Mouse (Mus musculus): ENCODE measurements around the gene Gm9857. TPM values are rescaled to one million over a fixed set of nuclear protein-coding genes. Genes with fewer than 3 reads are reported as not detected.
A peak's percentile ranks its signal among the peaks of the same experiment; 100 is the strongest.

The Gm9857 gene
- polyA plus RNA-seq, 1 experiment: not detected

- peak; percentile 61 for DNase-seq
- no peak for TF ChIP-seq POLR2A (IDR thresholded peaks at IDR 0.05; ENCODE audit: borderline replicate concordance, extremely low read depth, low read depth, low read length)
- TF ChIP-seq CTCF (IDR thresholded peaks at IDR 0.05; ENCODE audit: insufficient read depth, low read length): peak; percentile 41; the same call in 1 of the 2 replicates
- H3K4me3 ChIP-seq (replicated peaks; ENCODE audit: extremely low read depth, low read depth, low read length): peak overlapping the region; percentile 89
- peaks cover 12% of the 10 kb centered on the region for H3K4me1 ChIP-seq (ENCODE audit: control insufficient read depth, insufficient read depth, low read length)
- under 1% methylated on average over 44 of the region's 44 CpGs for WGBS
Measured at GRCm38 (mm10) chr3:108911081-108911547, 29.1 kb downstream of the Gm9857 start.

GRCm38 (mm10) chr3:108910303-108911080 lies 29.8 kb downstream of the Gm9857 start:
- Histone ChIP-seq H3K4me1 (ENCODE audit: control insufficient read depth, insufficient read depth, low read length) (peaks cover 12% of the 10 kb centered on the region), H3K4me3 (replicated peaks; ENCODE audit: extremely low read depth, low read depth, low read length) (peak overlapping the region; percentile 89)
- WGBS: under 1% methylated on average over 32 of the region's 32 CpGs
- peak; percentile 30 for DNase-seq
- TF ChIP-seq CTCF (IDR thresholded peaks at IDR 0.05; ENCODE audit: insufficient read depth, low read length): no peak
- TF ChIP-seq POLR2A (IDR thresholded peaks at IDR 0.05; ENCODE audit: borderline replicate concordance, extremely low read depth, low read depth, low read length): no peak

- 92% methylated on average over 6 of the region's 6 CpGs for WGBS
- no peaks in the 10 kb centered on the region for H3K4me1 ChIP-seq (ENCODE audit: control insufficient read depth, insufficient read depth, low read length)
- H3K4me3 ChIP-seq (replicated peaks; ENCODE audit: extremely low read depth, low read depth, low read length): no peak overlapping the region
- TF ChIP-seq CTCF (IDR thresholded peaks at IDR 0.05; ENCODE audit: insufficient read depth, low read length) (no peak), POLR2A (IDR thresholded peaks at IDR 0.05; ENCODE audit: borderline replicate concordance, extremely low read depth, low read depth, low read length) (no peak)
- no peak for DNase-seq
Measured at GRCm38 (mm10) chr3:108902934-108903333, 37.3 kb downstream of the Gm9857 start.

- WGBS: 42% methylated on average over 2 of the region's 2 CpGs
- no peaks in the 10 kb centered on the region for H3K4me1 ChIP-seq (ENCODE audit: control insufficient read depth, insufficient read depth, low read length)
- DNase-seq: no peak
- TF ChIP-seq CTCF (IDR thresholded peaks at IDR 0.05; ENCODE audit: insufficient read depth, low read length) (no peak), POLR2A (IDR thresholded peaks at IDR 0.05; ENCODE audit: borderline replicate concordance, extremely low read depth, low read depth, low read length) (no peak)
- no peak overlapping the region for H3K4me3 ChIP-seq (replicated peaks; ENCODE audit: extremely low read depth, low read depth, low read length)
Measured at GRCm38 (mm10) chr3:108902038-108902437, 38.2 kb downstream of the Gm9857 start.

- 71% methylated on average over 5 of the region's 5 CpGs for WGBS
- H3K4me1 ChIP-seq (ENCODE audit: control insufficient read depth, insufficient read depth, low read length): no peaks in the 10 kb centered on the region
- no peak for DNase-seq
- TF ChIP-seq POLR2A (IDR thresholded peaks at IDR 0.05; ENCODE audit: borderline replicate concordance, extremely low read depth, low read depth, low read length) (no peak), CTCF (IDR thresholded peaks at IDR 0.05; ENCODE audit: insufficient read depth, low read length) (no peak)
- H3K4me3 ChIP-seq (replicated peaks; ENCODE audit: extremely low read depth, low read depth, low read length): no peak overlapping the region
Measured at GRCm38 (mm10) chr3:108900681-108901080, 39.6 kb downstream of the Gm9857 start.

GRCm38 (mm10) chr3:108900147-108900546 lies 40.1 kb downstream of the Gm9857 start:
- no peak for DNase-seq
- H3K4me1 ChIP-seq (ENCODE audit: control insufficient read depth, insufficient read depth, low read length): no peaks in the 10 kb centered on the region
- TF ChIP-seq POLR2A (IDR thresholded peaks at IDR 0.05; ENCODE audit: borderline replicate concordance, extremely low read depth, low read depth, low read length) (no peak), CTCF (IDR thresholded peaks at IDR 0.05; ENCODE audit: insufficient read depth, low read length) (no peak)
- no peak overlapping the region for H3K4me3 ChIP-seq (replicated peaks; ENCODE audit: extremely low read depth, low read depth, low read length)
- WGBS: 73% methylated on average over 3 of the region's 3 CpGs

GRCm38 (mm10) chr3:108898640-108899039 lies 41.6 kb downstream of the Gm9857 start:
- TF ChIP-seq POLR2A (IDR thresholded peaks at IDR 0.05; ENCODE audit: borderline replicate concordance, extremely low read depth, low read depth, low read length) (no peak), CTCF (IDR thresholded peaks at IDR 0.05; ENCODE audit: insufficient read depth, low read length) (no peak)
- no peaks in the 10 kb centered on the region for H3K4me1 ChIP-seq (ENCODE audit: control insufficient read depth, insufficient read depth, low read length)
- H3K4me3 ChIP-seq (replicated peaks; ENCODE audit: extremely low read depth, low read depth, low read length): no peak overlapping the region
- WGBS: 91% methylated on average over 4 of the region's 4 CpGs
- DNase-seq: no peak

- 63% methylated on average over 4 of the region's 4 CpGs for WGBS
- H3K4me3 ChIP-seq (replicated peaks; ENCODE audit: extremely low read depth, low read depth, low read length): no peak overlapping the region
- TF ChIP-seq CTCF (IDR thresholded peaks at IDR 0.05; ENCODE audit: insufficient read depth, low read length) (no peak), POLR2A (IDR thresholded peaks at IDR 0.05; ENCODE audit: borderline replicate concordance, extremely low read depth, low read depth, low read length) (no peak)
Measured at GRCm38 (mm10) chr3:108892914-108893313, 47.3 kb downstream of the Gm9857 start.

GRCm38 (mm10) chr3:108892080-108892479 lies 48.2 kb downstream of the Gm9857 start:
- 58% methylated on average over 1 of the region's 1 CpGs for WGBS
- Histone ChIP-seq H3K4me3 (replicated peaks; ENCODE audit: extremely low read depth, low read depth, low read length) (no peak overlapping the region), H3K4me1 (ENCODE audit: control insufficient read depth, insufficient read depth, low read length) (no peaks in the 10 kb centered on the region)
- TF ChIP-seq POLR2A (IDR thresholded peaks at IDR 0.05; ENCODE audit: borderline replicate concordance, extremely low read depth, low read depth, low read length) (no peak), CTCF (IDR thresholded peaks at IDR 0.05; ENCODE audit: insufficient read depth, low read length) (no peak)
- DNase-seq: no peak

More at GRCm38 (mm10) chr3:108892914-108893313, 47.3 kb downstream of the Gm9857 start:
- no peaks in the 10 kb centered on the region for H3K4me1 ChIP-seq (ENCODE audit: control insufficient read depth, insufficient read depth, low read length)
- no peak for DNase-seq

Other genes starting within 250 kb of the Gm9857 start
- 2.7 and 5.1 TPM in 2 replicates for gene Gpsm2, start 218.1 kb downstream of the Gm9857 start, polyA plus RNA-seq (2012; rRNA removed)
- gene Aknad1, start 200.8 kb downstream of the Gm9857 start, polyA plus RNA-seq (2012; rRNA removed): 0.09 TPM in 1 of 2 replicates, not detected in the other
- 7.4 and 14.6 TPM in 2 replicates for gene Stxbp3, start 99.9 kb downstream of the Gm9857 start, polyA plus RNA-seq (2012; rRNA removed)
- gene Fndc7, start 50.4 kb downstream of the Gm9857 start, polyA plus RNA-seq (2012; rRNA removed): 1.3 and 1.7 TPM in 2 replicates
- 48.9 and 64.0 TPM in 2 replicates for gene Prpf38b, start 28.7 kb downstream of the Gm9857 start, polyA plus RNA-seq (2012; rRNA removed)
- gene Henmt1, start 572 bp downstream of the Gm9857 start, polyA plus RNA-seq (2012; rRNA removed): 0.19 TPM in 1 of 2 replicates, not detected in the other
- 7.5 and 10.7 TPM in 2 replicates for gene Fam102b, start 87.2 kb upstream of the Gm9857 start, polyA plus RNA-seq (2012; rRNA removed)
- gene Slc25a54, start 140.0 kb upstream of the Gm9857 start, polyA plus RNA-seq (2012; rRNA removed): not detected in 2 replicates
- gene Slc25a24, start 182.7 kb upstream of the Gm9857 start, polyA plus RNA-seq (2012; rRNA removed): 8.8 and 8.9 TPM in 2 replicates